Mouse (Mus musculus) midbrain, embryonic 15.5 days (tissue): Measurements from ENCODE around the gene Asb4. TPM values are rescaled to one million over a fixed set of nuclear protein-coding genes. Genes with fewer than 3 reads are reported as not detected.

Experiments used
- ATAC-seq: fragments of 200-750 bp; cut with Nextera tagmentation; replicated peaks from 2 replicates; pipeline ENCODE4 v1.8.0; 2017; ENCODE audit warnings: moderate TSS enrichment
- H3K27ac ChIP-seq: fragments of 300-500 bp; sonication (generic); 2 replicates; pipeline ENCODE4 v1.5.1; 2015; ENCODE audit warnings: mild to moderate bottlenecking, inconsistent platforms
- H3K27me3 ChIP-seq: fragments of 300-500 bp; sonication (generic); replicated peaks from 2 replicates; pipeline ENCODE4 v1.6.1; 2015; ENCODE audit warnings: inconsistent platforms
- H3K36me3 ChIP-seq: fragments of 300-500 bp; sonication (generic); replicated peaks from 2 replicates; pipeline ENCODE4 v1.6.1; 2015; ENCODE audit warnings: inconsistent platforms
- H3K4me1 ChIP-seq: fragments of 300-500 bp; sonication (generic); 2 replicates; pipeline ENCODE4 v1.6.1; 2015; ENCODE audit warnings: inconsistent platforms
- H3K4me2 ChIP-seq: fragments of 300-500 bp; sonication (generic); 2 replicates; pipeline ENCODE4 v1.6.1; 2015; ENCODE audit warnings: inconsistent platforms, mild to moderate bottlenecking, moderate library complexity
- H3K4me3 ChIP-seq: fragments of 300-500 bp; sonication (generic); 2 replicates; pipeline ENCODE4 v1.5.1; 2015; ENCODE audit warnings: mild to moderate bottlenecking, inconsistent platforms
- H3K9ac ChIP-seq: fragments of 300-500 bp; sonication (generic); 2 replicates; pipeline ENCODE4 v1.6.1; 2015; ENCODE audit warnings: mild to moderate bottlenecking, inconsistent platforms
- H3K9me3 ChIP-seq: fragments of 300-500 bp; sonication (generic); 2 replicates; pipeline ENCODE4 v1.6.1; 2016; ENCODE audit warnings: inconsistent platforms
- WGBS: fragments of 180-500 bp; shearing (Covaris S2); methylation state at CpG from one replicate; pipeline ENCODE4 v1.1.7; 2015; ENCODE audit warnings: mixed read lengths; 5-methylcytosine and 5-hydroxymethylcytosine counted together
- polyA plus RNA-seq: library from polyadenylated mRNA; unstranded; fragments of >200 nt; fragmentation: Nextera tagmentation; extraction: Ambion mirVana; gene quantifications from 2 replicates; pipeline ENCODE4 v1.2.1, GENCODE M21; 2015

Gene Asb4
- polyA plus RNA-seq, 1 experiment from 2014 or later: 17.5 TPM

DNA sequence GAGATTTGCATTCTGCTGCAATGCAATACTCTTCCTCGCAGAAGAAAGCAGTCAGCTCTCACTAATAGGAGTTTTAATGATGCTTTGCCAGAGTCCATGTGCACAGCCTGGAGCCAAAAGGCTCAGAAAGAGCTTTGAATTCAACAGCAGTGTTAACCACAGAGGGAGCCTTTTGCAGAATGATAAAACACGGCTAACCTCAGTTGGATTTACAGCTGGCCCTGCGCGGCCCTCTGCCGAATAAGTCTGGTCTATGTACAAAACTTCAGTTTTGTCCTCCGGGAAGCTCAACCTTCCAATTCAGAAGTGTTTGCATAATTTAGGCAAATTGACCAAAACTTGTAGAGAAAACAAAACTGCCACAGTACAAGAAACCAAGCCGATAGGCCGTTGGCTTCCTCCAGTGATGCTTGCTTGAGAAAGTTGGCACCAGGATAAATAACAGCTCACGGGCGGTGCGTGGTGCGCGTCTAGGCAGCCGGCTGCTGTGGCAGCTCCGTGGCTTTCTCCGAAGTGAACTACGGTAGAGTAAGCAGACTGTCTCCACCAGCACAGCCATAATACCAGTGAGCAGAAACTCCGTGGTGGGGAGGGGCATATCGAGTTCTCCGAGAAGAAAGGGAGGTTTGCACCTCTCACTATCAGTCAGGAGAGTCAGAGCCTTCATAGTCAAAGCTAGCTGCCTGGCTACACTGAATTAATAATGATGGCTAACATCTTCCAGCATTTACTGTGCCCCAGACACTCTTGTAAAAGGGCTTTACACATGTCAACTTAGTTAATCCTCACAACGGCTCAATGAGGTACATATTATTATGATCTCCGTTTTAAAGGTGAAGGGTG lies 3.2 kb upstream of the Asb4 start:
- Histone ChIP-seq H3K4me3 (peak overlapping the region; percentile 11), H3K9ac (no peak overlapping the region), H3K36me3 (no peaks in the 10 kb centered on the region), H3K4me1 (peaks cover 51% of the 10 kb centered on the region), H3K9me3 (no peaks in the 10 kb centered on the region), H3K4me2 (peak overlapping the region; percentile 51), H3K27me3 (no peaks in the 10 kb centered on the region), H3K27ac (peak overlapping the region; percentile 80)
- WGBS: 7% methylated on average over 22 of the region's 22 CpGs
- ATAC-seq: peak; percentile 49

DNA sequence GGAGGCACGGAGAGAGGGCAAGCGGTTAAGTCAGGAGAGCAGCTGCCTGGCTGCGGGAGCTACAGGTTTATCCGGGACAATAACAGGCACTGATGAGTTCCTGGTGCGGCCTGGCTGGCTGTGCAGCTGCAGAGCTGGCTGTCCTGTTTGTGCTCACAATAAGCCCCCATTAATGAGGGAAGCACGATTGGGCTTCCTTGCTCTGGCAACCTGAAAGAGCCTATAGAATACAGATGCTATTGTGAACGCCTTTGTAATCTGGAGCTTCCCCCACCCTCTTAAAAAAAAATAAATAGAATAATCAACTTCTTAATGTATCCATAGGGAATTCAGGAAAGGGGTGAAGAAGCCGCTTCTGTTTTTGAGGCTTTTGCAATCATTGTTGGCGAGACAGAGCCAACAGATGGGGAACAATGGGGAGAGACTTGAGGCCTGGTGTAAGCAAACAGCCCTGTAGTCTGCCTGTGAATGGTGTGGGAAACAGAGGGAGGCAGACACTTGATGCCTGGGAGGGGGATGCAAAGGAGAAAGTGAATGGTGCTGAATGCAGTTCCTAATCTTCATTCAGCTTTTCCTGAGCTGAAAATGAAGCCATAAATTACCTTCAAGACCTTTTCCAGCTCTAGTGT lies 2.4 kb upstream of the Asb4 start:
- WGBS: 6% methylated on average over 9 of the region's 9 CpGs
- H3K4me1 ChIP-seq: peaks cover 51% of the 10 kb centered on the region
- ATAC-seq: peak; percentile 38

DNA sequence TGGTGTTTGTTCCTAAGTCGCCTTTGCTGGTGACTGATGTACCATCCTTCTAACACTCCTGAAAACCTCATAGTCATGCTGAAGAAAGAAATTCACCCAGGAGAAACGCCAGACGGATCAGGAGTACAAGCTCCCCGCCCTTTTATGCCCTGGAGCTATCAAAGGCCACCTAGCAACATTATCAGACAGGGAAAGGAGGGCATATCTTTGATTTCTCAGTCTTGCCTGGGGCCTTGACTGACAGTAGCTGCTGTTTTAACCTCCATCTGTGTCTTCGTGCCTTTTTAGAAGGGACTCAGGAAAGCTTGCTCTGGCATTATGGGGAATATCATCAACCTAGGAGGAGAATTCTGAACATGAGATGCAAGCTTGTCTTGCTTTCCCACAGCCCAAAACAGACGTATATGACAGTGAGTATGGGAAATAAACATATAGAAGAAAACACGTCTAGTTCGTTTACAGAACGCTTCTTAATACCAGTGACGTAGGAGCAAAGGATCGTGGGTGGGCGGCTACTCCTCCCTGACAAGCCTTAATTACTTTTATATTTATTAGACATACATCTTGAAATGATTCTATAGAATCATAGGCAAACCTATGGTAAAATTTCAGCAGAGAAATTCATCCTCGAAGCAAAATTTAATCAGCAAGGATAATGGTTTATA lies 1.1 kb upstream of the Asb4 start:
- Histone ChIP-seq H3K4me1 (peaks cover 51% of the 10 kb centered on the region), H3K27ac (peak overlapping the region; percentile 76)

More for the DNA sequence above, 2.4 kb upstream of the Asb4 start:
- Histone ChIP-seq H3K4me3 (no peak overlapping the region), H3K27me3 (no peaks in the 10 kb centered on the region), H3K9ac (no peak overlapping the region), H3K36me3 (no peaks in the 10 kb centered on the region), H3K27ac (peak overlapping the region; percentile 80), H3K4me2 (peak overlapping the region; percentile 51), H3K9me3 (no peaks in the 10 kb centered on the region)

DNA sequence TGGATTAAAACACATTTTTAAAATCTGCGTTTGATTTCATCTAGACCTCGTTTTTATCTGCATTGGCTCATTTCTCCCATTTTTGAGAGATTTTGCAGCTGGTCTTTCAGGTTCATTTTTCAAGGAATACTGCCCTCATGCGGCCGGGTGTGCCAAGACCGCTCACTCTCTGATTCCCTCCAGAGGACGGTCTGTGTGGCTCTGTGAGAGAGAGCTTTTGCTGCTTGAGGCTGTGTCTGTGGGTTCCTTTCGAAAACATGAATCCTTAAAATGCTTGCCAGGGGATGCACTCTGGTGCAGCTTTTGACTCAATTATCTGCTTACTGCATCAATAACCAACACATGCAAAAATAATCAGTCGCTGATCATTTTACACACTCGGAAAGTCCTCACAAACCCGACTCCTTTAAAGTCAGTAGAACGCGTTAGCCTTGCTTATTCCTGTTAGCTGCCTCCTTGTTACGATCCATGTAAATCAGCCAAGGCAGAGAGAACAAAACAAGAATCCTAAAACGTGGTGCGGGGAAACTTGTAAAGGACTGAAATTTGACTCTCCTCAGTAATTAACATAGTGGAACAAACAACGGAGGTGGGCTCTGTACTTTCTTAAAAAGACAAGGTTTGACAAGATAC lies 487 bp upstream of the Asb4 start:
- peak overlapping the region; percentile 28 for H3K4me3 ChIP-seq
- no peaks in the 10 kb centered on the region for H3K36me3 ChIP-seq
- peak overlapping the region; percentile 29; the same call in 1 of the 2 replicates for H3K9ac ChIP-seq
- ATAC-seq: peak; percentile 75
- H3K9me3 ChIP-seq: no peaks in the 10 kb centered on the region
- under 1% methylated on average over 16 of the region's 16 CpGs for WGBS
- H3K4me2 ChIP-seq: peak overlapping the region; percentile 53
- peak overlapping the region; percentile 76 for H3K27ac ChIP-seq
- H3K4me1 ChIP-seq: peaks cover 51% of the 10 kb centered on the region
- no peaks in the 10 kb centered on the region for H3K27me3 ChIP-seq

More for the DNA sequence above, 1.1 kb upstream of the Asb4 start:
- Histone ChIP-seq H3K9me3 (no peaks in the 10 kb centered on the region), H3K36me3 (no peaks in the 10 kb centered on the region), H3K4me2 (peak overlapping the region; percentile 53; the same call in 1 of the 2 replicates), H3K27me3 (no peaks in the 10 kb centered on the region), H3K4me3 (no peak overlapping the region), H3K9ac (no peak overlapping the region)
- 30% methylated on average over 13 of the region's 13 CpGs for WGBS
- ATAC-seq: no peak

DNA sequence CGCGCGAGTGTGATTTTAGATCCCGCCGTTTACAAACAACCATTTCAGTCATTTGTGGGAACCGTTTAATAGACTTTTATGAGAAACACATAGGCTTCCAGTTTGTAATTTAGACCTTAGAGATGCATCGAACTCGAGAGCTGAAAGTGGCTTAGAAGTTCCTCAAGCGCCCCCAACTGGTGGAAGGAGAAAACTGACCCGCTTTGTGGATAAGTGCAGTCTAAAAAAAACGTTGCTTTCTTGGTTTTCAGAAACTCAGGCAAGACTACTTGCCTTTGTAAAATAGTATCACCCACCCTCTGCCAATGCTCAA lies 948 bp downstream of the Asb4 start:
- no peaks in the 10 kb centered on the region for H3K27me3 ChIP-seq
- under 1% methylated on average over 11 of the region's 11 CpGs for WGBS
- peak overlapping the region; percentile 53 for H3K4me2 ChIP-seq
- H3K9me3 ChIP-seq: no peaks in the 10 kb centered on the region
- ATAC-seq: no peak
- H3K27ac ChIP-seq: peak overlapping the region; percentile 76
- H3K4me3 ChIP-seq: peak overlapping the region; percentile 28
- H3K36me3 ChIP-seq: no peaks in the 10 kb centered on the region
- 0 out of 2 replicates have a peak overlapping the region, but pooled peaks have one; percentile 29 for H3K9ac ChIP-seq
- H3K4me1 ChIP-seq: peaks cover 49% of the 10 kb centered on the region

DNA sequence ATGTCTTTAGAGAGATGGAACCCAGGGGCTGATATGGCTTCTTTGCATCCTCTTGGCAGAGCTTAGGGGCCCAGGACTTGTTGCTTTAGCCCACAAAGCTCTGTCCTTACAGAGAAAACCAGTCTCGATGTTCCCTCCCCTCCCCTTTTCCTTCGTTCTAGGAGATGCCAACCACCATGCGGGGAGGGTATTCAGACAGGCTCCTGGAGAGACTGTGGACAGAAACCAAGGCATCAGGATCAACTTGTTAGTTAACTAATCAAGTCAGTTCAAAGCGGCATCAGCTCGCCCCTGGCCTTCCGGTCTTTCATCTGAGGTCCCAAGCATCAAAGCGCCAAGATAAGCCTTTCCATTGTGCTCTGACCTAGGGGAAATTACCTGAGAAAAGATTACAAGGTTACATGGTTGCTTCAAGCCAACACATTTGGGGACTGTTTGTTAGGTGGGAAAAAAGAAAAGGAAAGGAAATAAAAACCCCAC lies 2.0 kb downstream of the Asb4 start:
- WGBS: 20% methylated on average over 7 of the region's 7 CpGs
- no peak for ATAC-seq
- H3K4me3 ChIP-seq: no peak overlapping the region
- H3K9me3 ChIP-seq: no peaks in the 10 kb centered on the region
- no peaks in the 10 kb centered on the region for H3K27me3 ChIP-seq
- H3K4me2 ChIP-seq: no peak overlapping the region
- no peak overlapping the region for H3K9ac ChIP-seq
- H3K4me1 ChIP-seq: peaks cover 40% of the 10 kb centered on the region
- H3K27ac ChIP-seq: no peak overlapping the region
- H3K36me3 ChIP-seq: no peaks in the 10 kb centered on the region

DNA sequence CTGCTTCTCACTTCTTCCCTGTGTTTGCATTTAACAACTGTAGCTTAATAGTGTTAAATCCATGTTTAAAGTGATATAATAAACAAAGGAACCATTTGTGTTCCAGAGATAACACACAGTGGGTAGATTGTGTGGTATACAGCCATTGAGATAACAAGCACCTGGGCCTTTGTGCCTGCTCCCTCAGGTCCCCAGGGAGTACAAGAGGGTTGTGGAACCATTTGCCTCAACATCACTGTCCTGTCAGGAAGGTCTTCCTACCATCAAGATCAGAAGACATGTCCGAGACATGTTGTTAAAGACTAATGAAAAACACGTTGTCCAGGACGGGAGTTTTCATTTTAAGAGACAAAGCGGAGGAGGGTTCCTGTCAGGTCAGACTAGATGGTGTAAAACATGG lies 3.3 kb downstream of the Asb4 start:
- 88% methylated on average over 4 of the region's 4 CpGs for WGBS

DNA sequence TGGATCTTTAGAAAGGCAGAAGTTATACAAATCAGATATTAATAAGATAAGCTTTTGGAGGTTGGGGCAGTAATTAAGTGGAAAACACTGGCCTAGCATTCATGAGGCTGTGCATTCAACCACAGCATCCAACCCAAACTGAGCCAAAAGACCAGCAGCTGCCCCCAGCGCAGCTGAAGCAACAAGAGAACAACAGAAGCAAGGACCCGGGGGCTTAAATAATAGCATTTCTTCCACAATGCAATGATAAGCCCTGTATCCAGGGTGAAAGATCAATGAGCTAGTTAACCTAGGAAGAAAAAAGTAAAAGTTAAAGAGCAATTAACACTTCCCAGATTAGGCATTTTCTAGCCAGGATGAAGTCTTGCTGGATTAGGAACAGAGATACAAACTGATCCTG lies 4.2 kb downstream of the Asb4 start:
- Histone ChIP-seq H3K4me1 (peaks cover 27% of the 10 kb centered on the region), H3K36me3 (no peaks in the 10 kb centered on the region), H3K9ac (no peak overlapping the region), H3K27me3 (no peaks in the 10 kb centered on the region), H3K27ac (no peak overlapping the region), H3K4me2 (no peak overlapping the region), H3K9me3 (no peaks in the 10 kb centered on the region), H3K4me3 (no peak overlapping the region)
- WGBS: 21% methylated on average over 2 of the region's 2 CpGs
- no peak for ATAC-seq

More for the DNA sequence above, 3.3 kb downstream of the Asb4 start:
- ATAC-seq: no peak
- peaks cover 35% of the 10 kb centered on the region for H3K4me1 ChIP-seq
- H3K27ac ChIP-seq: no peak overlapping the region
- H3K4me2 ChIP-seq: no peak overlapping the region
- no peak overlapping the region for H3K4me3 ChIP-seq
- no peaks in the 10 kb centered on the region for H3K27me3 ChIP-seq
- H3K36me3 ChIP-seq: no peaks in the 10 kb centered on the region
- H3K9ac ChIP-seq: no peak overlapping the region
- H3K9me3 ChIP-seq: no peaks in the 10 kb centered on the region

DNA sequence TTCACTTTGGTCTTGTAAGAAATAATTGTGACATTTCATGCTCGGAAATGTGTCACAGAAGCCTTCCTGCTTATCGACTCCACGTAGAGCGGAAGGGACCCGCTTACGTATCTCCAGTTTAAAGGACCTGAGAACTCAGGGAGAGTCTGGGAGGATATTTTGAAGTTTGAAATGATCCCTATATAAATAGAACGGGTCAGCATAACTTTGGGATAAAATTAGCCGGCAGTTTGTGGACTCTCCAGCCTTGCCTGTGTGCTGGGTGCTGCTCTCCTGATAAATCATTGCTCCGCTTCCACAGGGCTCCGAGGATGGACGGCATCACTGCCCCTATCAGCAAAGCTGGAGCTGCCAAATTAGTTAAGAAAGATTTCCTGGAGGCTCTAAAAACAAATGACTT lies 7.1 kb downstream of the Asb4 start:
- Histone ChIP-seq H3K4me1 (peaks cover 10% of the 10 kb centered on the region), H3K36me3 (no peaks in the 10 kb centered on the region), H3K4me2 (peak overlapping the region; percentile 42), H3K4me3 (peak overlapping the region; percentile 23), H3K9me3 (no peaks in the 10 kb centered on the region), H3K27ac (no peak overlapping the region), H3K27me3 (peaks cover 6% of the 10 kb centered on the region; the same call in 1 of the 2 replicates), H3K9ac (no peak overlapping the region)
- 12% methylated on average over 11 of the region's 11 CpGs for WGBS
- ATAC-seq: no peak

DNA sequence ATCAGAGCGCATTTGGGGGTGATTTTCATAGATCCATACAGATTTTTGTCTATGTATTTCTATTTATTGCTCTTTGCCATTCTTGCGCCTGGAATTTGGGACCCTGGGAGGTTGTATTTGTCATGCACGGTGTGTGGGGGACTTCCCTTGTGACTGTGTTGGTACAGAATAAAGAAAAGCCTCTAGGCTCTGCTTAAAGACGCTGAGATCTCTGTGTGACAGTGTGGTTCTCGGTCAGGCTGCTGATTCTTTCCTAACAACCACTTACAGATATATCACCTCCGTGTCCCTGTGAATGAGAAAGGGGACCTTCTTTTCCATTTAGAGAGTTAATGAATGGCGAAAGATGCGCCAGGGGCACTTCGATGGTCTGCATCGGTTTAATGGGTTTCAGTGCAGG lies 7.8 kb downstream of the Asb4 start:
- H3K4me1 ChIP-seq: peaks cover 10% of the 10 kb centered on the region
- peak overlapping the region; percentile 42 for H3K4me2 ChIP-seq
- H3K27me3 ChIP-seq: peaks cover 6% of the 10 kb centered on the region; the same call in 1 of the 2 replicates
- 15% methylated on average over 10 of the region's 10 CpGs for WGBS
- no peaks in the 10 kb centered on the region for H3K9me3 ChIP-seq
- H3K4me3 ChIP-seq: peak overlapping the region; percentile 10; the same call in 1 of the 2 replicates
- no peak for ATAC-seq
- H3K36me3 ChIP-seq: no peaks in the 10 kb centered on the region
- no peak overlapping the region for H3K9ac ChIP-seq
- no peak overlapping the region for H3K27ac ChIP-seq

DNA sequence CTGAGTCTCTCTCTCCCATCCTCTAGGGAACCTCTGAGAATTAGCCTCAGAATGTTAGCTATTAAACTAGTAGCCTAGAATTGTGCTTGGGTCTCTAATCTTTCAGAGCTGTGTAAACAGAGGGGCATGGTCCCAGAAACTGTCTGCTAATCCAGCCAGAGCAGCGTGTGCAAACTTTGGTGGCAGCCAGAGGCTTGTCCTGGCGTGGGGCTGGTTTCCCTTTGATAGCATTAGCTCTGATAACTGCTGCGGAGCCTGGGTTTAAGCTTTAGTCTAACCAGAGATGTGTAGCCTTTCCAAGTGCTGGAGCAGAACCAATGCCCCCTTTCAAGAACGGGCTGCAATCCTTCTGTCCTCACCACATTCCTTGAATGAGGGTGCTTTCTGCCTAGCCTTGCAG lies 11.8 kb downstream of the Asb4 start:
- Histone ChIP-seq H3K4me2 (no peak overlapping the region), H3K9me3 (no peaks in the 10 kb centered on the region), H3K4me1 (peaks cover 10% of the 10 kb centered on the region), H3K4me3 (no peak overlapping the region), H3K27ac (no peak overlapping the region), H3K36me3 (no peaks in the 10 kb centered on the region), H3K27me3 (peaks cover 6% of the 10 kb centered on the region; the same call in 1 of the 2 replicates), H3K9ac (no peak overlapping the region)
- no peak for ATAC-seq
- 9% methylated on average over 4 of the region's 4 CpGs for WGBS

DNA sequence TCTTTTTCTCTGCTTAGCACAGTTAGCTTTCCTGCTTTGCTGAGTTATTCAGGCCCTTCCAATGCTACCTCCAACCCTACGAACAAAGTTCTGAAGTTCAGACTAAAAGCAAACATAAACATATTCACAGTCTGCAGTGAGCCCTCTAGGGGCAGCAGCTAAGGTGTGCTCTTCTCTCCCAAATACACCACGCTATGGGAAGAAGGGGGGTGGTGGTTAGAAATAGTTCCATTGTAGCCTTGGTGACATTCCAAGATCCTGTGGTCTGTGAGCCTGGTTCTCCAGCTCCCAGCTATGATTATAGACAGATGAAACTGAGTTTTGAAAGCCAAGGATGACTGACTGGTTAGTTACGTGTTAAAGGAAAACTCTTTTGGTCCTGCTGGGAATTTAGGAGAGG lies 13.6 kb downstream of the Asb4 start:
- no peak overlapping the region for H3K27ac ChIP-seq
- ATAC-seq: no peak
- H3K9me3 ChIP-seq: no peaks in the 10 kb centered on the region
- H3K36me3 ChIP-seq: no peaks in the 10 kb centered on the region
- peaks cover 6% of the 10 kb centered on the region; the same call in 1 of the 2 replicates for H3K27me3 ChIP-seq
- H3K4me1 ChIP-seq: no peaks in the 10 kb centered on the region; the same call in 1 of the 2 replicates
- no peak overlapping the region for H3K4me2 ChIP-seq
- H3K9ac ChIP-seq: no peak overlapping the region
- 66% methylated on average over 3 of the region's 3 CpGs for WGBS
- H3K4me3 ChIP-seq: no peak overlapping the region
